ENCODE assay signal across 12 mouse cellular contexts in the genomic region with DNA sequence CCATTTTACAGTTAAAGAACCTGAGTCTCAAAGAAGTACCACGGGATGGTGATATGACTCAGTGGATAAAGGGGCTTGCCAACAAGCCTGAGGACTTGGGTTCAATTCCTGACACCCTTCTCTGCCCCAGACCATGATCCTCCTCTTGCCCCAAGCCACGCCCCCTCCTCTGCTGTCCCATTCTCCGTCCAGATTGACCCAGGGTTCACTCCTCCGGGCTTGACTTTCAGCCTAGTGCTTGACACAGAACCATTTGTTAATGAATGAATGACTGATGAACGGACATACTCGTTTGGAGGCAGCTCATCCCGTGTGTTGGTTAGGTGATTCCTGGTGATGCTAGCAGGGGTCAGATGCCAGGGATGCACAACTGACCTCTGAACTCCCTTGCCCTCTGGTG. TPM values are rescaled to one million over a fixed set of nuclear protein-coding genes. Genes with fewer than 3 reads are reported as not detected.
DNase-seq lines count a peak whose midpoint lies in the region; ATAC-seq lines count a peak whose summit lies in the region.
"Had no signal": no experiment of that assay in that cellular context is flagged by ENCODE, and none has a peak within 500 bp of the region (broad histone marks: within the 10 kb centered on the region; RNA-seq: fewer than 3 reads in every experiment).

No protein-coding gene starts in this region.

- no peaks in the 10 kb centered on the region for H3K36me3 ChIP-seq in heart, embryonic 13.5 days
- H3K36me3 ChIP-seq in neural tube, embryonic 11.5 days (ENCODE audit: control insufficient read depth, insufficient read depth, low read length) = no peaks in the 10 kb centered on the region
- H3K36me3 ChIP-seq in liver, embryonic 12.5 days = no peaks in the 10 kb centered on the region

- no peak for DNase-seq in heart, postnatal 10 days
- DNase-seq in neural tube, embryonic 11.5 days (ENCODE audit: low spot score) = peak; percentile 4
- DNase-seq in neural tube, embryonic 10.5 days (ENCODE audit: extremely low spot score, low spot score) = no peak
- DNase-seq in yolk sac, embryonic 10.5 days (ENCODE audit: low spot score) = peak; percentile 61
- no peak for DNase-seq in left cerebral cortex, adult 9 months (ENCODE audit: low spot score in 2 of 2)
- DNase-seq: cerebellum, adult 9-11 months had no signal

- H3K4me1 ChIP-seq in heart, embryonic 13.5 days = peaks cover 13% of the 10 kb centered on the region
- no peaks in the 10 kb centered on the region; the same call in 1 of the 2 replicates for H3K4me1 ChIP-seq in neural tube, embryonic 11.5 days (ENCODE audit: control insufficient read depth, insufficient read depth, low read length)
- H3K4me1 ChIP-seq in liver, embryonic 12.5 days = peaks cover 25% of the 10 kb centered on the region

- intact Hi-C loops in heart, postnatal 10 days (cut with DNase I) = loop anchor here (2.0 kb wide), 1 partner anchor 21 kb away; no protein-coding TSS in a partner anchor

- H3K27ac ChIP-seq in heart, embryonic 13.5 days (replicated peaks) = no peak overlapping the region
- no peak overlapping the region for H3K27ac ChIP-seq in neural tube, embryonic 11.5 days (ENCODE audit: low read depth, low read length)
- H3K27ac ChIP-seq in liver, embryonic 12.5 days = no peak overlapping the region

- peak overlapping the region; percentile 81; the same call in 1 of the 2 replicates for H3K9ac ChIP-seq in heart, embryonic 13.5 days
- no peak overlapping the region for H3K9ac ChIP-seq in neural tube, embryonic 11.5 days (ENCODE audit: low read length)
- no peak overlapping the region for H3K9ac ChIP-seq in liver, embryonic 12.5 days

- no peaks in the 10 kb centered on the region for H3K9me3 ChIP-seq in heart, embryonic 13.5 days
- no peaks in the 10 kb centered on the region for H3K9me3 ChIP-seq in neural tube, embryonic 11.5 days (ENCODE audit: control insufficient read depth, low read length)
- H3K9me3 ChIP-seq in liver, embryonic 12.5 days (replicated peaks) = no peaks in the 10 kb centered on the region

- 60% methylated on average over 7 of the region's 7 CpGs for WGBS in heart, embryonic 13.5 days
- 59% methylated on average over 7 of the region's 7 CpGs for WGBS in neural tube, embryonic 11.5 days
- WGBS in liver, embryonic 12.5 days (ENCODE audit: insufficient replicate concordance) = 63% methylated on average over 7 of the region's 7 CpGs

- H3K4me2 ChIP-seq in heart, embryonic 13.5 days = peak overlapping the region; percentile 99
- H3K4me2 ChIP-seq in neural tube, embryonic 11.5 days (ENCODE audit: low read depth) = no peak overlapping the region
- peak overlapping the region; percentile 87 for H3K4me2 ChIP-seq in liver, embryonic 12.5 days

- H3K27me3 ChIP-seq in heart, embryonic 13.5 days (replicated peaks) = peaks cover 33% of the 10 kb centered on the region; the same call in 1 of the 2 replicates
- H3K27me3 ChIP-seq in neural tube, embryonic 11.5 days (ENCODE audit: control insufficient read depth, insufficient read depth, low read length) = no peaks in the 10 kb centered on the region
- peaks cover 33% of the 10 kb centered on the region for H3K27me3 ChIP-seq in liver, embryonic 12.5 days (replicated peaks)

- no peak for ATAC-seq in heart, embryonic 13.5 days (ENCODE audit: extremely low read depth, insufficient number of reproducible peaks, low FRiP score, low TSS enrichment)
- no peak for ATAC-seq in neural tube, embryonic 11.5 days (ENCODE audit: insufficient read depth, low FRiP score, low TSS enrichment)
- ATAC-seq in liver, embryonic 12.5 days = no peak
- ATAC-seq in megakaryocyte, adult 5-6 weeks (ENCODE audit: poor library complexity, severe bottlenecking) = no peak

- H3K4me3 ChIP-seq in heart, embryonic 13.5 days = peak overlapping the region; percentile 76
- no peak overlapping the region for H3K4me3 ChIP-seq in neural tube, embryonic 11.5 days (ENCODE audit: low read depth, low read length)
- H3K4me3 ChIP-seq in liver, embryonic 12.5 days = peak overlapping the region; percentile 61

RNA-seq across cellular contexts. Expression of gene 2900026A02Rik, which starts 1.2 kb away (rescaled TPM):
- 14.4 and 14.8 TPM in 2 replicates for polyA plus RNA-seq in heart, embryonic 13.5 days (2015; fragmentation: Nextera tagmentation; extraction: Ambion mirVana)
- 10 to 100 TPM; 46.9 to 51.4 TPM for total RNA-seq in heart, postnatal 10 days (2021)
- polyA plus RNA-seq in neural tube, embryonic 11.5 days (2014; fragmentation: Nextera tagmentation; extraction: Ambion mirVana) = 1.3 and 1.5 TPM in 2 replicates
- 1.9 and 2.0 TPM in 2 replicates for polyA plus RNA-seq in liver, embryonic 12.5 days (2016; fragmentation: Nextera tagmentation; extraction: Ambion mirVana)
- total RNA-seq in megakaryocyte, adult 5-6 weeks (2015) = 0.11 and 0.30 TPM in 2 replicates
- total RNA-seq in megakaryocyte, adult 5-6 weeks (2017) = 0.29 and 0.45 TPM in 2 replicates

RNA-seq across cellular contexts. Expression of gene Tmem211, which starts 6.8 kb away (rescaled TPM):
- polyA plus RNA-seq in heart, embryonic 13.5 days (2015; fragmentation: Nextera tagmentation; extraction: Ambion mirVana) = not detected in 2 replicates
- not detected for total RNA-seq in heart, postnatal 10 days (2021)
- not detected in 2 replicates for polyA plus RNA-seq in neural tube, embryonic 11.5 days (2014; fragmentation: Nextera tagmentation; extraction: Ambion mirVana)
- polyA plus RNA-seq in liver, embryonic 12.5 days (2016; fragmentation: Nextera tagmentation; extraction: Ambion mirVana) = not detected in 2 replicates
- not detected in 2 replicates for total RNA-seq in megakaryocyte, adult 5-6 weeks (2015)
- not detected in 2 replicates for total RNA-seq in megakaryocyte, adult 5-6 weeks (2017)
- total RNA-seq: adrenal gland, adult 18-20 months; gastrocnemius, adult 8-10 months; neutrophil, adult 5-6 weeks had no signal

Comparison
In these comparisons a context has a peak if more than half of its experiments do, and no peak if none do; other contexts are left out.
1. DNase-seq: peak in neural tube, embryonic 11.5 days (single experiment) and yolk sac, embryonic 10.5 days (single experiment); none in heart, postnatal 10 days (0 of 2), neural tube, embryonic 10.5 days (single experiment) and left cerebral cortex, adult 9 months (0 of 2).